Mouse (Mus musculus): ENCODE measurements at regions not wholly inside any gene's neighbourhood (a gene's known extent, or its start where the extent isn't known, plus 50 kb on each side); places are given as distances from the start of the nearest gene placed in this dataset.

- TF ChIP-seq GATA1 (IDR thresholded peaks at IDR 0.05; ENCODE audit: low read length) (no peak), TAL1 (IDR thresholded peaks at IDR 0.05; ENCODE audit: low read length) (no peak)
These were observed 61.9 kb upstream of the Wdr26 start for GRCm38 (mm10) chr1:181273540-181274204.

Measured in erythroblast, embryonic 14.5 days (primary cell).